Mouse (Mus musculus) embryonic fibroblast, embryonic 13.5 days (primary cell): ENCODE measurements around the gene Vstm5.

Experiments used
- CTCF ChIP-seq: IDR thresholded peaks from 2 replicates; pipeline ENCODE4 v1.5.1; 2011; ENCODE audit warnings: mild to moderate bottlenecking, control low read depth, low read length, moderate library complexity, borderline replicate concordance; ENCODE audit not compliant: insufficient read depth
- POLR2A ChIP-seq: IDR thresholded peaks from 2 replicates; pipeline ENCODE4 v1.6.1; 2011; ENCODE audit warnings: low read depth, mild to moderate bottlenecking, control low read depth, low read length, moderate library complexity

- TF ChIP-seq CTCF (no peak), POLR2A (no peak)
Measured at GRCm38 (mm10) chr9:15235986-15236385, 2.9 kb upstream of the Vstm5 start.
